Mouse (Mus musculus) hindbrain, embryonic 13.5 days (tissue): ENCODE measurements at regions not wholly inside any gene's neighbourhood (a gene's known extent, or its start where the extent isn't known, plus 50 kb on each side); places are given as distances from the start of the nearest gene placed in this dataset.
"Not testable (repeated sequence)": the region's sequence is repeated elsewhere in the genome, so short reads cannot be mapped to it uniquely, and the experiment has no call there.

Source experiments
- ATAC-seq: fragments of 200-750 bp; cut with Nextera tagmentation; 2 replicates; pipeline ENCODE4 v1.8.0; 2017; ENCODE audit warnings: moderate TSS enrichment; ENCODE audit not compliant: low FRiP score
- H3K27ac ChIP-seq: fragments of 300-500 bp; sonication (generic); 2 replicates; pipeline ENCODE4 v1.5.1; 2015; ENCODE audit warnings: inconsistent platforms, mild to moderate bottlenecking, moderate library complexity
- H3K27me3 ChIP-seq: fragments of 300-500 bp; sonication (generic); 2 replicates; pipeline ENCODE4 v1.6.1; 2015; ENCODE audit warnings: mild to moderate bottlenecking, inconsistent platforms
- H3K36me3 ChIP-seq: fragments of 300-500 bp; sonication (generic); 2 replicates; pipeline ENCODE4 v1.6.1; 2015; ENCODE audit warnings: mild to moderate bottlenecking, inconsistent platforms
- H3K4me1 ChIP-seq: fragments of 300-500 bp; sonication (generic); replicated peaks from 2 replicates; pipeline ENCODE4 v1.6.1; 2015; ENCODE audit warnings: inconsistent platforms
- H3K4me2 ChIP-seq: fragments of 300-500 bp; sonication (generic); 2 replicates; pipeline ENCODE4 v1.6.1; 2015; ENCODE audit warnings: inconsistent platforms, mild to moderate bottlenecking, moderate library complexity
- H3K4me3 ChIP-seq: fragments of 300-500 bp; sonication (generic); 2 replicates; pipeline ENCODE4 v1.5.1; 2015; ENCODE audit warnings: mild to moderate bottlenecking, inconsistent platforms
- H3K9ac ChIP-seq: fragments of 300-500 bp; sonication (generic); 2 replicates; pipeline ENCODE4 v1.6.1; 2015; ENCODE audit warnings: mild to moderate bottlenecking, inconsistent platforms
- H3K9me3 ChIP-seq: fragments of 300-500 bp; sonication (generic); 2 replicates; pipeline ENCODE4 v1.6.1; 2016; ENCODE audit warnings: inconsistent platforms
- WGBS: fragments of 180-500 bp; shearing (Covaris S2); methylation state at CpG from one replicate; pipeline ENCODE4 v1.1.7; 2015; 5-methylcytosine and 5-hydroxymethylcytosine counted together

GRCm38 (mm10) chr3:6051901-6052300, 301.3 kb downstream of the Gm8797 start:
- WGBS, result 87% methylated on average over 2 of the region's 2 CpGs

GRCm38 (mm10) chr3:6083855-6084254, 333.2 kb downstream of the Gm8797 start:
- Histone ChIP-seq H3K27ac (no peak overlapping the region), H3K9ac (no peak overlapping the region), H3K27me3 (no peaks in the 10 kb centered on the region), H3K9me3 (no peaks in the 10 kb centered on the region), H3K4me2 (no peak overlapping the region), H3K4me1 (no peaks in the 10 kb centered on the region), H3K4me3 (no peak overlapping the region), H3K36me3 (no peaks in the 10 kb centered on the region)
- no peak for ATAC-seq
- 34% methylated on average over 1 of the region's 1 CpGs for WGBS

More at GRCm38 (mm10) chr3:6051901-6052300, 301.3 kb downstream of the Gm8797 start:
- H3K9me3 ChIP-seq, result no peaks in the 10 kb centered on the region
- H3K4me1 ChIP-seq, result no peaks in the 10 kb centered on the region
- no peak overlapping the region for H3K27ac ChIP-seq
- no peak overlapping the region for H3K9ac ChIP-seq
- H3K4me2 ChIP-seq, result no peak overlapping the region
- ATAC-seq, result no peak
- H3K4me3 ChIP-seq, result no peak overlapping the region
- no peaks in the 10 kb centered on the region for H3K27me3 ChIP-seq
- H3K36me3 ChIP-seq, result no peaks in the 10 kb centered on the region

GRCm38 (mm10) chr3:6087267-6087666, 336.7 kb downstream of the Gm8797 start:
- Histone ChIP-seq H3K27ac (no peak overlapping the region), H3K36me3 (no peaks in the 10 kb centered on the region), H3K27me3 (no peaks in the 10 kb centered on the region), H3K9ac (no peak overlapping the region), H3K9me3 (no peaks in the 10 kb centered on the region), H3K4me3 (no peak overlapping the region), H3K4me1 (no peaks in the 10 kb centered on the region), H3K4me2 (no peak overlapping the region)
- ATAC-seq, result no peak
- WGBS, result 82% methylated on average over 9 of the region's 9 CpGs

GRCm38 (mm10) chr3:6093931-6094330, 343.3 kb downstream of the Gm8797 start:
- WGBS, result 86% methylated on average over 2 of the region's 2 CpGs
- Histone ChIP-seq H3K4me3 (no peak overlapping the region), H3K4me1 (no peaks in the 10 kb centered on the region), H3K4me2 (no peak overlapping the region), H3K36me3 (no peaks in the 10 kb centered on the region), H3K9me3 (no peaks in the 10 kb centered on the region), H3K9ac (no peak overlapping the region), H3K27ac (no peak overlapping the region), H3K27me3 (no peaks in the 10 kb centered on the region)
- ATAC-seq, result no peak

- H3K4me1 ChIP-seq, H3K27ac ChIP-seq, H3K4me2 ChIP-seq, H3K36me3 ChIP-seq, ATAC-seq, H3K4me3 ChIP-seq, H3K9ac ChIP-seq, H3K27me3 ChIP-seq, H3K9me3 ChIP-seq: not testable (repeated sequence)
Observed at GRCm38 (mm10) chr3:6094410-6094809, 343.8 kb downstream of the Gm8797 start.

GRCm38 (mm10) chr3:6100863-6101262, 350.3 kb downstream of the Gm8797 start:
- no peak for ATAC-seq
- 74% methylated on average over 4 of the region's 4 CpGs for WGBS
- H3K36me3 ChIP-seq, result no peaks in the 10 kb centered on the region
- no peaks in the 10 kb centered on the region for H3K4me1 ChIP-seq
- no peaks in the 10 kb centered on the region for H3K27me3 ChIP-seq
- no peak overlapping the region for H3K4me2 ChIP-seq
- H3K9ac ChIP-seq, result no peak overlapping the region
- no peaks in the 10 kb centered on the region for H3K9me3 ChIP-seq
- H3K27ac ChIP-seq, result no peak overlapping the region
- no peak overlapping the region for H3K4me3 ChIP-seq

- no peaks in the 10 kb centered on the region for H3K36me3 ChIP-seq
- no peaks in the 10 kb centered on the region for H3K9me3 ChIP-seq
- H3K27ac ChIP-seq, result no peak overlapping the region
- no peaks in the 10 kb centered on the region for H3K4me1 ChIP-seq
- no peaks in the 10 kb centered on the region for H3K27me3 ChIP-seq
- WGBS, result 53% methylated on average over 1 of the region's 1 CpGs
- H3K4me3 ChIP-seq, result no peak overlapping the region
- no peak for ATAC-seq
- H3K9ac ChIP-seq, result no peak overlapping the region
- H3K4me2 ChIP-seq, result no peak overlapping the region
Observed at GRCm38 (mm10) chr3:6102866-6103265, 352.3 kb downstream of the Gm8797 start.

GRCm38 (mm10) chr3:6106659-6107058, 356.1 kb downstream of the Gm8797 start:
- 9% methylated on average over 2 of the region's 2 CpGs for WGBS
- ATAC-seq, result peak; percentile 83
- no peaks in the 10 kb centered on the region for H3K36me3 ChIP-seq

GRCm38 (mm10) chr3:6107377-6108155, 357.0 kb downstream of the Gm8797 start:
- no peak for ATAC-seq
- Histone ChIP-seq H3K27ac (no peak overlapping the region), H3K36me3 (no peaks in the 10 kb centered on the region), H3K27me3 (no peaks in the 10 kb centered on the region), H3K4me3 (no peak overlapping the region), H3K4me2 (no peak overlapping the region), H3K9ac (no peak overlapping the region), H3K9me3 (no peaks in the 10 kb centered on the region), H3K4me1 (no peaks in the 10 kb centered on the region)
- WGBS, result 81% methylated on average over 8 of the region's 8 CpGs

More at GRCm38 (mm10) chr3:6106659-6107058, 356.1 kb downstream of the Gm8797 start:
- no peaks in the 10 kb centered on the region for H3K27me3 ChIP-seq
- no peak overlapping the region for H3K27ac ChIP-seq
- no peaks in the 10 kb centered on the region for H3K9me3 ChIP-seq
- H3K4me3 ChIP-seq, result no peak overlapping the region
- no peak overlapping the region for H3K4me2 ChIP-seq
- H3K9ac ChIP-seq, result no peak overlapping the region
- no peaks in the 10 kb centered on the region for H3K4me1 ChIP-seq

- H3K4me1 ChIP-seq, result no peaks in the 10 kb centered on the region
- H3K9ac ChIP-seq, result no peak overlapping the region
- no peak overlapping the region for H3K4me2 ChIP-seq
- no peaks in the 10 kb centered on the region for H3K27me3 ChIP-seq
- no peak overlapping the region for H3K4me3 ChIP-seq
- no peak overlapping the region for H3K27ac ChIP-seq
- no peaks in the 10 kb centered on the region for H3K36me3 ChIP-seq
- ATAC-seq, result no peak
- no peaks in the 10 kb centered on the region for H3K9me3 ChIP-seq
- WGBS, result 62% methylated on average over 1 of the region's 1 CpGs
Observed at GRCm38 (mm10) chr3:6118721-6119120, 368.1 kb downstream of the Gm8797 start.

GRCm38 (mm10) chr3:6135754-6136153, 385.1 kb downstream of the Gm8797 start:
- H3K9me3 ChIP-seq, H3K4me2 ChIP-seq, H3K9ac ChIP-seq, H3K27ac ChIP-seq, H3K36me3 ChIP-seq, H3K4me1 ChIP-seq, H3K4me3 ChIP-seq, ATAC-seq, H3K27me3 ChIP-seq: not testable (repeated sequence)
- WGBS, result 73% methylated on average over 9 of the region's 9 CpGs

GRCm38 (mm10) chr3:6137374-6137773, 386.8 kb downstream of the Gm8797 start:
- Histone ChIP-seq H3K9me3 (peaks cover 6% of the 10 kb centered on the region; the same call in 1 of the 2 replicates), H3K4me1 (no peaks in the 10 kb centered on the region), H3K4me2 (no peak overlapping the region), H3K9ac (no peak overlapping the region), H3K27me3 (no peaks in the 10 kb centered on the region), H3K27ac (no peak overlapping the region), H3K36me3 (no peaks in the 10 kb centered on the region), H3K4me3 (no peak overlapping the region)
- ATAC-seq, result no peak
- WGBS, result 95% methylated on average over 17 of the region's 17 CpGs

- H3K4me1 ChIP-seq, result no peaks in the 10 kb centered on the region
- H3K27ac ChIP-seq, result no peak overlapping the region
- no peak for ATAC-seq
- no peaks in the 10 kb centered on the region for H3K9me3 ChIP-seq
- H3K9ac ChIP-seq, result no peak overlapping the region
- no peak overlapping the region for H3K4me3 ChIP-seq
- H3K4me2 ChIP-seq, result no peak overlapping the region
- no peaks in the 10 kb centered on the region for H3K27me3 ChIP-seq
- WGBS, result 45% methylated on average over 1 of the region's 1 CpGs
- H3K36me3 ChIP-seq, result no peaks in the 10 kb centered on the region
Observed at GRCm38 (mm10) chr3:6173775-6174174, 423.2 kb downstream of the Gm8797 start.
